ENCODE assay signal across 23 mouse cellular contexts in genomic region chr7:68744616-68745015, GRCm38 (mm10). TPM values are rescaled to one million over a fixed set of nuclear protein-coding genes. Genes with fewer than 3 reads are reported as not detected.
DNase-seq lines count a peak whose midpoint lies in the region; ATAC-seq lines count a peak whose summit lies in the region.
"Had no signal": no experiment of that assay in that cellular context is flagged by ENCODE, and none has a peak within 500 bp of the region (broad histone marks: within the 10 kb centered on the region; RNA-seq: fewer than 3 reads in every experiment).

No protein-coding gene starts in this region.

- H3K4me1 ChIP-seq in forebrain, embryonic 15.5 days, result peaks cover 49% of the 10 kb centered on the region
- no peaks in the 10 kb centered on the region; the same call in 1 of the 2 replicates for H3K4me1 ChIP-seq in forebrain, embryonic 11.5 days (replicated peaks; ENCODE audit: control insufficient read depth, insufficient read depth, low read length)
- H3K4me1 ChIP-seq in neural tube, embryonic 12.5 days, result peaks cover 21% of the 10 kb centered on the region

- no peaks in the 10 kb centered on the region for H3K9me3 ChIP-seq in forebrain, embryonic 15.5 days
- H3K9me3 ChIP-seq in forebrain, embryonic 11.5 days (ENCODE audit: control insufficient read depth, low read length), result no peaks in the 10 kb centered on the region
- no peaks in the 10 kb centered on the region for H3K9me3 ChIP-seq in neural tube, embryonic 12.5 days
- H3K9me3 ChIP-seq: embryonic facial prominence, embryonic 13.5 days; heart, embryonic 15.5 days; intestine, embryonic 15.5 days had no signal

- no peak overlapping the region for H3K9ac ChIP-seq in forebrain, embryonic 15.5 days (replicated peaks)
- H3K9ac ChIP-seq in forebrain, embryonic 11.5 days (ENCODE audit: low read length), result no peak overlapping the region
- H3K9ac ChIP-seq in neural tube, embryonic 12.5 days, result no peak overlapping the region
- H3K9ac ChIP-seq: embryonic facial prominence, embryonic 13.5 days; heart, embryonic 15.5 days; hindbrain, embryonic 14.5 days; intestine, embryonic 15.5 days had no signal

- no peaks in the 10 kb centered on the region for H3K27me3 ChIP-seq in forebrain, embryonic 15.5 days
- no peaks in the 10 kb centered on the region for H3K27me3 ChIP-seq in forebrain, embryonic 11.5 days (ENCODE audit: control insufficient read depth, insufficient read depth, low read length)
- H3K27me3 ChIP-seq in neural tube, embryonic 12.5 days (replicated peaks), result no peaks in the 10 kb centered on the region
- H3K27me3 ChIP-seq: CH12.LX; embryonic facial prominence, embryonic 13.5 days; heart, embryonic 15.5 days; intestine, embryonic 15.5 days; Patski had no signal

- no peak overlapping the region for H3K4me3 ChIP-seq in forebrain, embryonic 15.5 days
- no peak overlapping the region for H3K4me3 ChIP-seq in forebrain, embryonic 11.5 days (ENCODE audit: low read depth, low read length)
- H3K4me3 ChIP-seq in neural tube, embryonic 12.5 days, result no peak overlapping the region
- H3K4me3 ChIP-seq: embryonic facial prominence, embryonic 13.5 days; heart, adult 2 months; heart, embryonic 15.5 days; intestine, embryonic 15.5 days had no signal

- peaks cover 18% of the 10 kb centered on the region for H3K36me3 ChIP-seq in forebrain, embryonic 15.5 days
- H3K36me3 ChIP-seq in forebrain, embryonic 11.5 days (ENCODE audit: control insufficient read depth, insufficient read depth, low read length), result no peaks in the 10 kb centered on the region; the same call in 1 of the 2 replicates
- peaks cover 42% of the 10 kb centered on the region for H3K36me3 ChIP-seq in neural tube, embryonic 12.5 days

- ATAC-seq in forebrain, embryonic 15.5 days (replicated peaks), result no peak; the same call in 1 of the 2 replicates
- ATAC-seq in forebrain, embryonic 11.5 days (replicated peaks; ENCODE audit: low FRiP score), result no peak
- no peak for ATAC-seq in neural tube, embryonic 12.5 days (ENCODE audit: low FRiP score, low read depth)
- ATAC-seq: activated CD4-positive, CD25-positive, alpha-beta regulatory T cell, adult 4 months; intestine, embryonic 15.5 days; Patski had no signal

- peak overlapping the region; percentile 75 for H3K27ac ChIP-seq in forebrain, embryonic 15.5 days (replicated peaks)
- no peak overlapping the region for H3K27ac ChIP-seq in forebrain, embryonic 11.5 days (ENCODE audit: low read depth, low read length)
- H3K27ac ChIP-seq in neural tube, embryonic 12.5 days, result 0 out of 2 replicates have a peak overlapping the region, but pooled peaks have one; percentile 10
- H3K27ac ChIP-seq: embryonic facial prominence, embryonic 13.5 days; heart, adult 2 months; heart, embryonic 15.5 days; hindbrain, embryonic 14.5 days; intestine, embryonic 15.5 days had no signal

- DNase-seq in forebrain, embryonic 11.5 days (ENCODE audit: low spot score), result no peak
- DNase-seq in neural tube, embryonic 10.5 days (ENCODE audit: extremely low spot score, low spot score), result no peak
- DNase-seq in brain, embryonic 18.5 days (ENCODE audit: low read depth, low spot score), result peak; percentile 26
- peak; percentile 46 for DNase-seq in layer of hippocampus, adult 9-11 months
- no peak for DNase-seq in right cerebral cortex, postnatal 36 days (ENCODE audit: low spot score in 2 of 2)
- DNase-seq in kidney, adult 18-20 months, result no peak
- DNase-seq: adrenal gland, postnatal 14 days; cerebellum, adult 11-12 months; cerebellum, adult 9-10 months; cerebellum, postnatal 25 days; gastrocnemius, postnatal 10 days; heart, adult 2 months; heart, postnatal 14 days had no signal

- 24% methylated on average over 9 of the region's 9 CpGs for WGBS in forebrain, embryonic 15.5 days
- WGBS in forebrain, embryonic 11.5 days, result 82% methylated on average over 9 of the region's 9 CpGs
- 81% methylated on average over 9 of the region's 9 CpGs for WGBS in neural tube, embryonic 12.5 days

- H3K4me2 ChIP-seq in forebrain, embryonic 15.5 days (replicated peaks), result peak overlapping the region; percentile 24
- no peak overlapping the region for H3K4me2 ChIP-seq in forebrain, embryonic 11.5 days (ENCODE audit: low read depth, low read length, severe bottlenecking)
- no peak overlapping the region for H3K4me2 ChIP-seq in neural tube, embryonic 12.5 days (replicated peaks)
- H3K4me2 ChIP-seq: embryonic facial prominence, embryonic 13.5 days; heart, embryonic 11.5 days; heart, embryonic 15.5 days; hindbrain, embryonic 14.5 days; intestine, embryonic 15.5 days had no signal

RNA-seq across cellular contexts. Expression of gene Arrdc4, which starts 4.4 kb away (rescaled TPM):
- polyA plus RNA-seq in forebrain, embryonic 15.5 days (2015; fragmentation: Nextera tagmentation; extraction: Ambion mirVana), result 32.1 and 34.4 TPM in 2 replicates
- 16.6 and 18.6 TPM in 2 replicates for polyA plus RNA-seq in forebrain, embryonic 11.5 days (2014; fragmentation: Nextera tagmentation; extraction: Ambion mirVana)
- 30.3 and 30.9 TPM in 2 replicates for polyA plus RNA-seq in neural tube, embryonic 12.5 days (2016; fragmentation: Nextera tagmentation; extraction: Ambion mirVana)

Comparison
In these comparisons a context has a peak if more than half of its experiments do, and no peak if none do; other contexts are left out.
1. DNase-seq: peak in brain, embryonic 18.5 days (single experiment) and layer of hippocampus, adult 9-11 months (single experiment); none in forebrain, embryonic 11.5 days (single experiment), neural tube, embryonic 10.5 days (single experiment), right cerebral cortex, postnatal 36 days (0 of 2) and kidney, adult 18-20 months (single experiment).